Comparison of ENCODE assay signal across 8 mouse cellular contexts in genomic region chr3:60785137-60785875, GRCm38 (mm10).
DNase-seq lines count a peak whose midpoint lies in the region; ATAC-seq lines count a peak whose summit lies in the region.

No protein-coding gene starts in this region.

- no peak overlapping the region for H3K4me3 ChIP-seq in forebrain, embryonic 11.5 days (ENCODE audit: low read depth, low read length)
- H3K4me3 ChIP-seq in forebrain, embryonic 15.5 days = no peak overlapping the region
- peak overlapping the region; percentile 8; the same call in 1 of the 2 replicates for H3K4me3 ChIP-seq in liver, embryonic 12.5 days
- no peak overlapping the region for H3K4me3 ChIP-seq in neural tube, embryonic 13.5 days

- no peaks in the 10 kb centered on the region for H3K9me3 ChIP-seq in forebrain, embryonic 11.5 days (ENCODE audit: control insufficient read depth, low read length)
- no peaks in the 10 kb centered on the region for H3K9me3 ChIP-seq in forebrain, embryonic 15.5 days
- H3K9me3 ChIP-seq in liver, embryonic 12.5 days (replicated peaks) = no peaks in the 10 kb centered on the region
- H3K9me3 ChIP-seq in neural tube, embryonic 13.5 days = no peaks in the 10 kb centered on the region

- ATAC-seq in forebrain, embryonic 11.5 days (replicated peaks; ENCODE audit: low FRiP score) = peak; percentile 71
- no peak for ATAC-seq in forebrain, embryonic 15.5 days (replicated peaks)
- peak; percentile 99 for ATAC-seq in liver, embryonic 12.5 days
- 0 out of 2 replicates have a peak, but pooled peaks have one; percentile 40 for ATAC-seq in neural tube, embryonic 13.5 days (ENCODE audit: low read depth)

- WGBS in forebrain, embryonic 11.5 days = 73% methylated on average over 9 of the region's 9 CpGs
- 78% methylated on average over 9 of the region's 9 CpGs for WGBS in forebrain, embryonic 15.5 days
- 7% methylated on average over 9 of the region's 9 CpGs for WGBS in liver, embryonic 12.5 days (ENCODE audit: insufficient replicate concordance)
- WGBS in neural tube, embryonic 13.5 days = 55% methylated on average over 9 of the region's 9 CpGs

- H3K27ac ChIP-seq in forebrain, embryonic 11.5 days (ENCODE audit: low read depth, low read length) = no peak overlapping the region
- H3K27ac ChIP-seq in forebrain, embryonic 15.5 days (replicated peaks) = no peak overlapping the region
- peak overlapping the region; percentile 98 for H3K27ac ChIP-seq in liver, embryonic 12.5 days
- H3K27ac ChIP-seq in neural tube, embryonic 13.5 days (replicated peaks) = no peak overlapping the region

- no peak overlapping the region for H3K4me2 ChIP-seq in forebrain, embryonic 11.5 days (ENCODE audit: low read depth, low read length, severe bottlenecking)
- no peak overlapping the region for H3K4me2 ChIP-seq in forebrain, embryonic 15.5 days (replicated peaks)
- peak overlapping the region; percentile 39 for H3K4me2 ChIP-seq in liver, embryonic 12.5 days
- H3K4me2 ChIP-seq in neural tube, embryonic 13.5 days = no peak overlapping the region

- no peaks in the 10 kb centered on the region for H3K27me3 ChIP-seq in forebrain, embryonic 11.5 days (ENCODE audit: control insufficient read depth, insufficient read depth, low read length)
- no peaks in the 10 kb centered on the region for H3K27me3 ChIP-seq in forebrain, embryonic 15.5 days
- no peaks in the 10 kb centered on the region for H3K27me3 ChIP-seq in liver, embryonic 12.5 days (replicated peaks)
- no peaks in the 10 kb centered on the region for H3K27me3 ChIP-seq in neural tube, embryonic 13.5 days

- H3K9ac ChIP-seq in forebrain, embryonic 11.5 days (ENCODE audit: low read length) = no peak overlapping the region
- H3K9ac ChIP-seq in forebrain, embryonic 15.5 days (replicated peaks) = no peak overlapping the region
- H3K9ac ChIP-seq in liver, embryonic 12.5 days = peak overlapping the region; percentile 56
- H3K9ac ChIP-seq in neural tube, embryonic 13.5 days = no peak overlapping the region

- no peaks in the 10 kb centered on the region for H3K36me3 ChIP-seq in forebrain, embryonic 11.5 days (ENCODE audit: control insufficient read depth, insufficient read depth, low read length)
- no peaks in the 10 kb centered on the region for H3K36me3 ChIP-seq in forebrain, embryonic 15.5 days
- no peaks in the 10 kb centered on the region for H3K36me3 ChIP-seq in liver, embryonic 12.5 days
- no peaks in the 10 kb centered on the region for H3K36me3 ChIP-seq in neural tube, embryonic 13.5 days

- H3K4me1 ChIP-seq in forebrain, embryonic 11.5 days (replicated peaks; ENCODE audit: control insufficient read depth, insufficient read depth, low read length) = no peaks in the 10 kb centered on the region
- H3K4me1 ChIP-seq in forebrain, embryonic 15.5 days = no peaks in the 10 kb centered on the region
- peaks cover 57% of the 10 kb centered on the region for H3K4me1 ChIP-seq in liver, embryonic 12.5 days
- peaks cover 9% of the 10 kb centered on the region; the same call in 1 of the 2 replicates for H3K4me1 ChIP-seq in neural tube, embryonic 13.5 days (replicated peaks)

- DNase-seq in forebrain, embryonic 11.5 days (ENCODE audit: low spot score) = peak; percentile 54
- peak; percentile 56 for DNase-seq in embryo, embryonic 10.5 days (ENCODE audit: low spot score)
- peak; percentile 53 for DNase-seq in heart, postnatal 4 days
- no peak for DNase-seq in cerebellum, postnatal 14 days
- no peak for DNase-seq in cerebellum, adult 11-12 months

Comparison
In these comparisons a context has a peak if more than half of its experiments do, and no peak if none do; other contexts are left out.
1. DNase-seq: peak in forebrain, embryonic 11.5 days (single experiment), embryo, embryonic 10.5 days (single experiment) and heart, postnatal 4 days (single experiment); none in cerebellum, postnatal 14 days (0 of 2) and cerebellum, adult 11-12 months (single experiment).